Mouse (Mus musculus): Measurements from ENCODE around the gene Lrrc8c. TPM values are rescaled to one million over a fixed set of nuclear protein-coding genes. Genes with fewer than 3 reads are reported as not detected.

Gene Lrrc8c
- 17.8 and 18.6 TPM in 2 replicates for polyA plus RNA-seq (2015; fragmentation: Nextera tagmentation; extraction: Ambion mirVana)

- Histone ChIP-seq H3K27ac (peak within 1 kb of the TSS; percentile 88), H3K4me2 (peak within 1 kb of the TSS; percentile 97), H3K9ac (peak within 1 kb of the TSS; percentile 77), H3K4me3 (replicated peaks) (peak within 1 kb of the TSS; percentile 76), H3K36me3 (no peaks in the 10 kb centered on the region), H3K27me3 (replicated peaks) (no peaks in the 10 kb centered on the region), H3K9me3 (no peaks in the 10 kb centered on the region), H3K4me1 (no peaks in the 10 kb centered on the region)
- peak; percentile 93 for ATAC-seq (ENCODE audit: insufficient read depth, low FRiP score, low read depth)
- WGBS = 0% methylated on average over 87 of the region's 93 CpGs
These were observed at the start of gene Lrrc8c for GRCm38 (mm10) chr5:105519096-105519975. TSS of gene Lrrc8c (plus strand) at chr5:105519388.

DNA sequence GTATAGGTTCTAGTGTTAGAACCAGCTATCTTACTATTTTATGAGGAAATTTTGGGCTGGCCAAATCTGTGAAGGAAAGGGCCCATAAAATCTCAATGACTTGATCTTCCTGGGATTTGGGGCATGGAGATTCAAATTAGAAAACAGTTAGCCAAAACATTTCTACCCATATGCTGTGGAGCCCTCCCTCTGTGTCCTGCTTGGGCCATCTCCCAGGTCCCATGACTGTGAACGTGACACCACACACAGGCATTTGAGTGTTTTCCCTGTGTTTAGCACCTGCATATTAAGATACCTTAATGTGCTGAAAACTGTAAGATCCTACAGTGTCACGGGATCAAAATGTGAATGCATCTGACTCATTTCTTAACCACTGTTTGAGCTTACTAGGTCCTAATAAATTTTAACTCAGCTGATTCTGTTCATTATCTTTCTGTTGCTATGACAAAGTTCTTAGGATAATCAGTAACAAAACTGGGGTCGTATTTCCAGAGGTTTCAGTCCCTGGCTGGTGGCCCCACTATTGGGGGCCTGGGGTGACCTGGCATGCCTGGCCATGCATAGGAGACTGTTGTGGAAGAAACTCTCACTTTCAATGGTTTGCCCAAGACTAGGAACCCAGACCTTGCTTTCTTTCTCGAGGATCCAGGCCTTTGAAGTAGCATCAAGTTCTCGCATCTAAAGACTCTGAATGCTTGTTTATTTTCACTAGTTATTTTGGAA is 46.0 kb upstream of the Lrrc8c start:
- no peak overlapping the region for H3K4me2 ChIP-seq
- H3K4me1 ChIP-seq = no peaks in the 10 kb centered on the region
- 67% methylated on average over 5 of the region's 5 CpGs for WGBS
- no peaks in the 10 kb centered on the region for H3K27me3 ChIP-seq (replicated peaks)
- no peaks in the 10 kb centered on the region for H3K9me3 ChIP-seq
- no peak for ATAC-seq (ENCODE audit: insufficient read depth, low FRiP score, low read depth)
- no peak overlapping the region for H3K4me3 ChIP-seq (replicated peaks)
- H3K9ac ChIP-seq = no peak overlapping the region
- no peaks in the 10 kb centered on the region for H3K36me3 ChIP-seq
- no peak overlapping the region for H3K27ac ChIP-seq

GRCm38 (mm10) chr5:105477527-105477926 is 41.7 kb upstream of the Lrrc8c start:
- Histone ChIP-seq H3K4me3 (replicated peaks) (no peak overlapping the region), H3K4me1 (no peaks in the 10 kb centered on the region), H3K9me3 (no peaks in the 10 kb centered on the region), H3K27me3 (replicated peaks) (no peaks in the 10 kb centered on the region), H3K36me3 (peaks cover 13% of the 10 kb centered on the region), H3K27ac (no peak overlapping the region), H3K4me2 (no peak overlapping the region), H3K9ac (no peak overlapping the region)
- ATAC-seq (ENCODE audit: insufficient read depth, low FRiP score, low read depth) = no peak
- WGBS = 83% methylated on average over 9 of the region's 9 CpGs

DNA sequence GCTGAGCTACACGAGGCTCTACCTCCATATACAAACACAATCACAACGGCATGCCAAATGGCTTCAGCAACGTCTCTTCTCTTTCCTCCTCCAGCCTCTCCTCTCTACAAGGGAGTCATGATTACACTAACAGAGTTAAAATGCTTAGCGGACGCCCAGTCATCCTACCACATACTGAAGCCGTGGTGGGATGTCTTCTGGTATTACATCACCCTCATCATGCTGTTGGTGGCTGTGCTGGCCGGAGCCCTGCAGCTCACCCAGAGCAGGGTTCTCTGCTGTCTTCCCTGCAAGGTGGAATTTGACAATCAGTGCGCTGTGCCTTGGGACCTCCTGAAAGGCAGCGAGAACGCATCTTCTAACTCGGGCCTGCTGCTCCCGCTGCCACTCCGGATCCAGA is 39.5 kb upstream of the Lrrc8c start:
- Histone ChIP-seq H3K4me1 (no peaks in the 10 kb centered on the region), H3K27ac (no peak overlapping the region), H3K36me3 (peaks cover 13% of the 10 kb centered on the region), H3K9me3 (no peaks in the 10 kb centered on the region), H3K9ac (no peak overlapping the region), H3K4me2 (no peak overlapping the region), H3K4me3 (replicated peaks) (no peak overlapping the region), H3K27me3 (replicated peaks) (no peaks in the 10 kb centered on the region)
- 88% methylated on average over 13 of the region's 13 CpGs for WGBS
- no peak for ATAC-seq (ENCODE audit: insufficient read depth, low FRiP score, low read depth)

DNA sequence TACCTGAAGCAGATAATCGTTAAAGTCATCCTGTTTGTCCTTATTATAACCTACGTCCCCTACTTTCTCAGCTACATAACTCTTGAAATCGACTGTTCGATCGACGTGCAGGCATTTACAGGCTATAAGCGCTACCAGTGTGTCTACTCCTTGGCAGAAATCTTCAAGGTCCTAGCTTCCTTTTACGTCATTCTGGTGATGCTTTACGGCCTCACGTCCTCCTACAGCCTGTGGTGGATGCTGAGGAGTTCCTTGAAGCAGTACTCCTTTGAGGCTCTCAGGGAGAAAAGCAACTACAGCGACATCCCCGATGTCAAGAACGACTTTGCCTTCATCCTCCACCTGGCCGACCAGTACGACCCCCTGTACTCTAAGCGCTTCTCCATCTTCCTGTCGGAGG is 38.6 kb upstream of the Lrrc8c start:
- H3K36me3 ChIP-seq = peaks cover 13% of the 10 kb centered on the region
- ATAC-seq (ENCODE audit: insufficient read depth, low FRiP score, low read depth) = no peak
- no peak overlapping the region for H3K4me2 ChIP-seq
- no peaks in the 10 kb centered on the region for H3K9me3 ChIP-seq
- 94% methylated on average over 17 of the region's 17 CpGs for WGBS
- H3K27ac ChIP-seq = no peak overlapping the region
- no peak overlapping the region for H3K4me3 ChIP-seq (replicated peaks)
- H3K4me1 ChIP-seq = no peaks in the 10 kb centered on the region
- no peaks in the 10 kb centered on the region for H3K27me3 ChIP-seq (replicated peaks)
- H3K9ac ChIP-seq = no peak overlapping the region

GRCm38 (mm10) chr5:105483632-105484031 is 35.6 kb upstream of the Lrrc8c start:
- no peaks in the 10 kb centered on the region for H3K4me1 ChIP-seq
- peaks cover 13% of the 10 kb centered on the region for H3K36me3 ChIP-seq
- no peaks in the 10 kb centered on the region for H3K27me3 ChIP-seq (replicated peaks)
- ATAC-seq (ENCODE audit: insufficient read depth, low FRiP score, low read depth) = no peak
- no peaks in the 10 kb centered on the region for H3K9me3 ChIP-seq
- H3K4me2 ChIP-seq = no peak overlapping the region
- H3K9ac ChIP-seq = no peak overlapping the region
- no peak overlapping the region for H3K27ac ChIP-seq
- H3K4me3 ChIP-seq (replicated peaks) = no peak overlapping the region
- 78% methylated on average over 2 of the region's 2 CpGs for WGBS

DNA sequence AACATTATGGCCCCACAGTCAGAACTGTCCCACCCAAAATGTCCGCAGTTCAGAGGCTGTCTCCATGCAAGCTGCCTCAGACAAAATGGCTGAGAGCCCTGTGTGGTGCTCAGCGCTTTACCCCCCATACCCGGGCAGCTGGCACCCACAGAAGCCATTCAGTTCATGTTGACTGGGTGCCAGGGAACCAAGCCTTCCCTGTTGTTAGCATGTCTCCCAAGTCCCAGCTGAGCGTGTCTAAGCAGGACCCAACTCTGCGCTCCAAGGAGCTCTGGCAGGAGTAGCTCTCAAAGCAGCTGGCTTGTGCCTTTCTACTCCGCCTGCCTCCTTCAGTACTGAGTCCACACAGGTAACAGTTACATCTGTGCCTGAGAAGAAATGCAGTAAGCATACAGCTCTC is 34.9 kb upstream of the Lrrc8c start:
- Histone ChIP-seq H3K36me3 (peaks cover 13% of the 10 kb centered on the region), H3K27ac (no peak overlapping the region), H3K4me3 (replicated peaks) (no peak overlapping the region), H3K4me2 (no peak overlapping the region), H3K9ac (no peak overlapping the region), H3K9me3 (no peaks in the 10 kb centered on the region), H3K4me1 (no peaks in the 10 kb centered on the region), H3K27me3 (replicated peaks) (no peaks in the 10 kb centered on the region)
- no peak for ATAC-seq (ENCODE audit: insufficient read depth, low FRiP score, low read depth)
- 84% methylated on average over 6 of the region's 6 CpGs for WGBS

GRCm38 (mm10) chr5:105484891-105485290 is 34.3 kb upstream of the Lrrc8c start:
- Histone ChIP-seq H3K4me3 (replicated peaks) (no peak overlapping the region), H3K4me1 (no peaks in the 10 kb centered on the region), H3K27ac (no peak overlapping the region), H3K36me3 (peaks cover 13% of the 10 kb centered on the region), H3K9me3 (no peaks in the 10 kb centered on the region), H3K27me3 (replicated peaks) (no peaks in the 10 kb centered on the region), H3K9ac (no peak overlapping the region), H3K4me2 (no peak overlapping the region)
- no peak for ATAC-seq (ENCODE audit: insufficient read depth, low FRiP score, low read depth)
- WGBS = 93% methylated on average over 14 of the region's 14 CpGs

GRCm38 (mm10) chr5:105490211-105490610 is 29.0 kb upstream of the Lrrc8c start:
- no peaks in the 10 kb centered on the region for H3K27me3 ChIP-seq (replicated peaks)
- H3K4me2 ChIP-seq = no peak overlapping the region
- WGBS = 85% methylated on average over 5 of the region's 5 CpGs
- no peak for ATAC-seq (ENCODE audit: insufficient read depth, low FRiP score, low read depth)
- no peak overlapping the region for H3K4me3 ChIP-seq (replicated peaks)
- H3K9ac ChIP-seq = no peak overlapping the region
- no peak overlapping the region for H3K27ac ChIP-seq
- H3K4me1 ChIP-seq = 0 out of 2 replicates have a peak, but pooled peaks cover 3% of the 10 kb centered on the region
- H3K36me3 ChIP-seq = no peaks in the 10 kb centered on the region
- H3K9me3 ChIP-seq = no peaks in the 10 kb centered on the region

DNA sequence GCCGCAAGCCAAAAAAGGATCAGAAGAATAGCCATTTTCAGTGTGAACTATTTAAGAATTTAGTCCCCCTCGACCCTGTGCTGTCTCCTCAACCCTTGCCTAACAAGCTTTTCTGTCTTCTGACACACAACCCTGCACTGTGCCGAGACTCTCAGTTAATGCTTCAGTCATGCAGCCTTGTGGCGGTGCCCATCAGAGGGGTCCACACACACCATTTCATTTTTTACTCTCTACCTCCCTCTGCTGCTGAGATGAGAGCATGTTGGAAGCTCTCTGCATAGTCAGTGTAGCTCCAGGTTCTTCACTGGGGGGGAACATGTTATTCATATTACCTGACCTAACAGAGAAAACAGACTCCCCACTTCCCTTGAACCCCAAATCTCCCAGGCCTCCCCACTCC is 27.8 kb upstream of the Lrrc8c start:
- ATAC-seq (ENCODE audit: insufficient read depth, low FRiP score, low read depth) = no peak
- no peak overlapping the region for H3K4me3 ChIP-seq (replicated peaks)
- WGBS = 58% methylated on average over 4 of the region's 4 CpGs

GRCm38 (mm10) chr5:105492367-105493246 is 26.6 kb upstream of the Lrrc8c start:
- no peak for ATAC-seq (ENCODE audit: insufficient read depth, low FRiP score, low read depth)
- no peak overlapping the region for H3K9ac ChIP-seq
- 49% methylated on average over 10 of the region's 10 CpGs for WGBS

More for the DNA sequence above, 27.8 kb upstream of the Lrrc8c start:
- no peak overlapping the region for H3K9ac ChIP-seq
- no peaks in the 10 kb centered on the region for H3K36me3 ChIP-seq
- H3K9me3 ChIP-seq = no peaks in the 10 kb centered on the region
- no peak overlapping the region for H3K4me2 ChIP-seq
- peaks cover 9% of the 10 kb centered on the region; the same call in 1 of the 2 replicates for H3K4me1 ChIP-seq
- no peak overlapping the region for H3K27ac ChIP-seq
- H3K27me3 ChIP-seq (replicated peaks) = no peaks in the 10 kb centered on the region

More at GRCm38 (mm10) chr5:105492367-105493246, 26.6 kb upstream of the Lrrc8c start:
- H3K4me1 ChIP-seq = peaks cover 9% of the 10 kb centered on the region; the same call in 1 of the 2 replicates
- H3K4me2 ChIP-seq = no peak overlapping the region
- H3K9me3 ChIP-seq = no peaks in the 10 kb centered on the region
- H3K27me3 ChIP-seq (replicated peaks) = no peaks in the 10 kb centered on the region
- H3K36me3 ChIP-seq = no peaks in the 10 kb centered on the region
- H3K4me3 ChIP-seq (replicated peaks) = no peak overlapping the region
- no peak overlapping the region for H3K27ac ChIP-seq
